Mouse (Mus musculus) megakaryocyte, embryonic 14.5 days (primary cell): ENCODE measurements at regions not wholly inside any gene's neighbourhood (a gene's known extent, or its start where the extent isn't known, plus 50 kb on each side); places are given as distances from the start of the nearest gene placed in this dataset.

Source experiments
- FLI1 ChIP-seq: IDR thresholded peaks from 2 replicates; pipeline ENCODE4 v1.6.1; 2012; ENCODE audit warnings: low read length, inconsistent platforms, mixed read lengths
- GATA1 ChIP-seq: IDR thresholded peaks from 3 replicates; pipeline ENCODE4 v1.6.1; 2012; ENCODE audit warnings: mixed read lengths, low read length, inconsistent platforms, borderline replicate concordance

- TF ChIP-seq FLI1: no peak
- no peak for TF ChIP-seq GATA1
These were observed 1470.1 kb upstream of the Gm8797 start for GRCm38 (mm10) chr3:4280366-4281020.
